Mouse (Mus musculus): ENCODE results near the gene Ryk.

GRCm38 (mm10) chr9:102861789-102862188 lies 27.1 kb downstream of the Ryk start:
- no peak for TF ChIP-seq GATA1 (IDR thresholded peaks at IDR 0.05; ENCODE audit: low read length)
- TF ChIP-seq TAL1 (IDR thresholded peaks at IDR 0.05; ENCODE audit: low read length) = no peak

All from erythroblast, embryonic 14.5 days (primary cell).